Mouse (Mus musculus) forebrain, embryonic 10.5 days (tissue): ENCODE measurements at regions not wholly inside any gene's neighbourhood (a gene's known extent, or its start where the extent isn't known, plus 50 kb on each side); places are given as distances from the start of the nearest gene placed in this dataset.

ENCODE experiments used
- DNase-seq: peaks from one replicate; pipeline ENCODE4 v3.0.0-alpha.2; 2017; ENCODE audit warnings: low spot score; ENCODE audit errors: extremely low spot score
- H3K27ac ChIP-seq: fragments of 300-500 bp; sonication (generic); 2 replicates; pipeline ENCODE4 v1.5.1; 2016; ENCODE audit warnings: mild to moderate bottlenecking
- H3K27me3 ChIP-seq: fragments of 300-500 bp; sonication (generic); 2 replicates; pipeline ENCODE4 v1.6.1; 2016; ENCODE audit warnings: mild to moderate bottlenecking; ENCODE audit not compliant: poor library complexity, severe bottlenecking
- H3K36me3 ChIP-seq: fragments of 300-500 bp; sonication (generic); replicated peaks from 2 replicates; pipeline ENCODE4 v1.6.1; 2016; ENCODE audit warnings: mild to moderate bottlenecking, moderate library complexity
- H3K4me1 ChIP-seq: fragments of 300-500 bp; sonication (generic); 2 replicates; pipeline ENCODE4 v1.6.1; 2016
- H3K4me3 ChIP-seq: fragments of 300-500 bp; sonication (generic); 2 replicates; pipeline ENCODE4 v1.5.1; 2016; ENCODE audit warnings: mild to moderate bottlenecking, moderate library complexity
- H3K9me3 ChIP-seq: fragments of 300-500 bp; sonication (generic); 2 replicates; pipeline ENCODE4 v1.6.1; 2016; ENCODE audit warnings: mild to moderate bottlenecking, moderate library complexity
- WGBS: fragments of 180-500 bp; shearing (Covaris S2); methylation state at CpG from one replicate; pipeline ENCODE4 v1.1.7; 2016; 5-methylcytosine and 5-hydroxymethylcytosine counted together

DNA sequence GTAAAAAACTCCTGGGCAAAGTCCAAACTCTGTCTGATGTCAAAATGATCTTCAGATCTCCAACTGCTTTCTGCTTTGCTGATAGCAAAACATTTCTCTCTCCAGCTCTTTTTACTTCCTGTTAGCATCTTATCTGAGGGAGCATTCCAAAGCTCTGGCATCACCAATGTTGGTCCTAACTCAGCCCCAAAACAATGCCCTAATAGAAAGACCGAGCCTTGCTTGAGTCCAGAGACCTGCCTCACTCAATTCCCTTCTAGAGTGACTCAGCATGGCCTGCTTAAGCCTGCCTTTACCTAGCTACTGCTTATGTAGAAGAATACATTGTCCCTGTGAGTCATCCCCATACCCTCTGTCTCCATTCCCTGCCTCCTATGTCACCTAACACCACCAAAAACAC is 1721.6 kb downstream of the Grik2 start:
- H3K9me3 ChIP-seq: no peaks in the 10 kb centered on the region
- 71% methylated on average over 1 of the region's 1 CpGs for WGBS
- no peak overlapping the region for H3K27ac ChIP-seq
- H3K4me3 ChIP-seq: no peak overlapping the region
- H3K4me1 ChIP-seq: no peaks in the 10 kb centered on the region
- H3K27me3 ChIP-seq: no peaks in the 10 kb centered on the region
- H3K36me3 ChIP-seq: no peaks in the 10 kb centered on the region
- DNase-seq: no peak

- Histone ChIP-seq H3K27ac (no peak overlapping the region), H3K9me3 (no peaks in the 10 kb centered on the region), H3K36me3 (no peaks in the 10 kb centered on the region), H3K27me3 (no peaks in the 10 kb centered on the region), H3K4me1 (no peaks in the 10 kb centered on the region), H3K4me3 (no peak overlapping the region)
- no peak for DNase-seq
- 83% methylated on average over 1 of the region's 1 CpGs for WGBS
Measured at GRCm38 (mm10) chr10:48027296-48027695, 1761.3 kb downstream of the Grik2 start.

- H3K4me3 ChIP-seq: no peak overlapping the region
- no peak for DNase-seq
- 58% methylated on average over 4 of the region's 4 CpGs for WGBS
- H3K36me3 ChIP-seq: no peaks in the 10 kb centered on the region
- no peaks in the 10 kb centered on the region for H3K27me3 ChIP-seq
- H3K9me3 ChIP-seq: no peaks in the 10 kb centered on the region
- peak overlapping the region; percentile 69 for H3K27ac ChIP-seq
- peaks cover 24% of the 10 kb centered on the region for H3K4me1 ChIP-seq
Measured at GRCm38 (mm10) chr10:47991328-47992044, 1797.1 kb downstream of the Grik2 start.

- Histone ChIP-seq H3K27me3 (no peaks in the 10 kb centered on the region), H3K4me1 (no peaks in the 10 kb centered on the region), H3K36me3 (no peaks in the 10 kb centered on the region), H3K4me3 (no peak overlapping the region), H3K9me3 (no peaks in the 10 kb centered on the region), H3K27ac (no peak overlapping the region)
- DNase-seq: no peak
Measured at GRCm38 (mm10) chr10:47979028-47979427, 1809.5 kb downstream of the Grik2 start.
